Mouse (Mus musculus): ENCODE results near the gene Slc22a15. TPM values are rescaled to one million over a fixed set of nuclear protein-coding genes. Genes with fewer than 3 reads are reported as not detected.

The Slc22a15 gene
- polyA plus RNA-seq, 1 experiment from 2014 or later, result 4.5 TPM

- 6% methylated on average over 16 of the region's 16 CpGs for WGBS
- H3K9ac ChIP-seq (replicated peaks; ENCODE audit: low read depth), result no peak overlapping the region
Measured at GRCm38 (mm10) chr3:101806149-101806548, 118.1 kb downstream of the Slc22a15 start.

More at GRCm38 (mm10) chr3:101806149-101806548, 118.1 kb downstream of the Slc22a15 start:
- peaks cover 8% of the 10 kb centered on the region; the same call in 1 of the 2 replicates for H3K4me1 ChIP-seq (ENCODE audit: insufficient read depth, low read depth, low read length)
- no peak overlapping the region for H3K4me3 ChIP-seq (ENCODE audit: low read depth, low read length)
- no peaks in the 10 kb centered on the region for H3K27me3 ChIP-seq (replicated peaks; ENCODE audit: insufficient read depth, low read length)
- ATAC-seq (peak; percentile 93), DNase-seq (ENCODE audit: low spot score) (peak; percentile 88)
- no peaks in the 10 kb centered on the region for H3K9me3 ChIP-seq (ENCODE audit: low read length)
- peak overlapping the region; percentile 27 for H3K4me2 ChIP-seq (replicated peaks; ENCODE audit: low read depth, low read length)
- no peak for TF ChIP-seq EP300 (IDR thresholded peaks at IDR 0.05)
- TF ChIP-seq CTCF (IDR thresholded peaks at IDR 0.05), result peak; percentile 99
- H3K36me3 ChIP-seq (ENCODE audit: insufficient read depth, low read length), result no peaks in the 10 kb centered on the region
- H3K27ac ChIP-seq (ENCODE audit: low read length), result no peak overlapping the region

Other genes starting within 250 kb of the Slc22a15 start
- 0.12 and 0.37 TPM in 2 replicates for gene Mab21l3, start 75.5 kb downstream of the Slc22a15 start, polyA plus RNA-seq (2015; fragmentation: Nextera tagmentation; extraction: Ambion mirVana)
- not detected in 2 replicates for gene Nhlh2, start 85.6 kb upstream of the Slc22a15 start, polyA plus RNA-seq (2015; fragmentation: Nextera tagmentation; extraction: Ambion mirVana)
- 7.0 and 9.0 TPM in 2 replicates for gene Casq2, start 162.0 kb upstream of the Slc22a15 start, polyA plus RNA-seq (2015; fragmentation: Nextera tagmentation; extraction: Ambion mirVana)